Mouse (Mus musculus) layer of hippocampus, adult 9-11 months (tissue): ENCODE measurements around the gene Utp15.
A peak's percentile ranks its signal among the peaks of the same experiment; 100 is the strongest.

Experiments
- DNase-seq: peaks from one replicate; pipeline ENCODE4 v3.0.0; 2022

The Utp15 gene

DNA sequence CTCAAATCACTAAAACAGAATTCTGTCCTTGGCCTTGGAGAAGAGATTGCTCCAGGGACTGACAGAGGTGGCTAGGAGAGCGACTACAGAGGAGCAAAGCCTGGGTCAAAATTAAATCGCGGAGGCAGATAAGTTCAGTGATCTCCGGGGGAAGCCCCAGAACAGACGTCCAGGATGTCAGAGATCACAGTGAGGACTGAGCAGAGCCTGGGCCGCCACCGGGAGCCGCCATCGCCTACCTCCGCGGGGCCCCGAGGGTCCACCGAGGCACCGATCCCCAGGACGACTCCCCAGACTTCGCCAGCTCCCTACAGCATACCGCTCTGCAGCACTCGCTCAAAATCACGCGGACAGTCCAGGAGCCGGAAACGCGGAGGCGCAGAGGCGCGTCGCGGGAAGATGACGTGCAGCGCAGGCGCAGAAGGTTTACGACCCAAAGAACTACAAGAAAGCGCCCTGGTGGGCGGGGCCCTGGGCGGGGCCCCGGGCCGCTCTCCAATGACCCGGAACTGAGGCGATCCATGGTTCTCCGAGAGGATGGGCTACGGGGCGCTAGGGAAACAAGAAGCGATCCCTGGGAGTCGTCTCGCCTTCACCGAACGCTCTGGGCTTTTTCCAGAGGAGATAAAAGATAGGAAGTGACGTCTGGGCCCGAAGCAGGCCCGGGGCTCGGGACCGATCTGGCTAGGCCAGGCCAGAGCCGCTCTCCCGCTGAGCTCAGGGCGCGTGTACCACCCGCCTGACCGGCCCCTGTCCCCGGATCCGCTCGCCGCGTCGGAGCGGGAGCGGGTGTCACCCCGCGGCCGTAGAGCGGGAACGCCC, at the start of gene Utp15, which contains the start of gene Ankra2:
Gene Utp15 (minus strand): TSS at position 406 of the 822 bp plus-strand sequence.
Gene Ankra2 (plus strand): TSS at position 439 of the 822 bp plus-strand sequence.
- DNase-seq = peak; percentile 99

DNA sequence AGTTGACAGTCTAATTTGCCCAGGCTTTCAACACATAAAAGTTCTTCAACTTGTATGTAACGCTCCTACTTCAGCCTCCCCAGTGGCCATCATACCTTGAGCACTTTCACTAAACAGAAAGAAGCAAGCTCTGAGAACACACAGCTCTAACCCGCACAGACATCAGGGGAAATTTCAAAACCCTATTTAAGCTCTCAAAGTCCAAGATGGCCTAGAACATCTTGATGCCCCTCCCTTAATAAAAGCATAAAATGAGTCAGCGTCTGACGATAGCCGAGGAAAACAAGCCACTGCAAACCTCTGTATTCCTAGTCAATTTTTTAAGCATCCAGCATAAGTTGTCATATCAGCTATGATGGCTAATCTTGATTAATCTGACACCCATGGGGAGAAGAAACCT, 48.8 kb upstream of the Utp15 start:
- no peak for DNase-seq

DNA sequence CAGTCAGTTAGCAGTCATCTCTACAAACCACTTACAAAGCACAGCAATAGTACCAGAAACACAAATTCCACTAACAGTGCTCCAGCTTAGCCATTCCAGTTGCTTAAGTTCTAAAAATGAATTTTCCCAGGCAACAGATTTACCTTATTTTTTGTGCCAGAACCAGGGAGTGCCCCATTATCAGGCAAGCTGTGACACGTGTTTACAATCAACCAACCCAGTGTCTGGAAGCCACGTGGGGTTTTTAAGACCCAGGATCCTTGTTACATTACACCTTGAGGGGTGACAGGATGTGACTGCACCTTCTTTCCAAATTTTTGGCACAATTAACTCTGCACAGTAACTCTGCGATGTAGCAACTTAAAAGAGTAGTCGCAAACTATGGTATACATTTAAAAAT, 45.9 kb upstream of the Utp15 start:
- no peak for DNase-seq

DNA sequence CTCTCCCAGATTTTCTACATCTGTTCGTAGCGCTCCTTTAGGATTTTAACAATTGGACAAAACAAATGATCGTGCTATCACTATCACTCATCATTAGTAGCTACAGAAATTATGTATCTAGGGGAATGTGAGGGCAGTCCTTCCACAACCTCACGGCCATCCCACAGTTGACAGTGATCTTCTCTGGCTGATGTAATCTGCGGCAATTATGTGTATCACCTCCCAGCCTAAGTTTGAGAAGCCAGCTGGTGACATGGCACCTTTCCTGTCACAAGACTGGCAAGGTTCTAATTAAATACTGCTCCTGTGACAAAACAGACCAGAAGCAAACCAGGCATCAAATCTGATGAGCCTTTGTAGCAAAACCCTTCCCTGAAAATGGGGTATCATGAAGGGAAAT, 45.2 kb upstream of the Utp15 start:
- no peak for DNase-seq

DNA sequence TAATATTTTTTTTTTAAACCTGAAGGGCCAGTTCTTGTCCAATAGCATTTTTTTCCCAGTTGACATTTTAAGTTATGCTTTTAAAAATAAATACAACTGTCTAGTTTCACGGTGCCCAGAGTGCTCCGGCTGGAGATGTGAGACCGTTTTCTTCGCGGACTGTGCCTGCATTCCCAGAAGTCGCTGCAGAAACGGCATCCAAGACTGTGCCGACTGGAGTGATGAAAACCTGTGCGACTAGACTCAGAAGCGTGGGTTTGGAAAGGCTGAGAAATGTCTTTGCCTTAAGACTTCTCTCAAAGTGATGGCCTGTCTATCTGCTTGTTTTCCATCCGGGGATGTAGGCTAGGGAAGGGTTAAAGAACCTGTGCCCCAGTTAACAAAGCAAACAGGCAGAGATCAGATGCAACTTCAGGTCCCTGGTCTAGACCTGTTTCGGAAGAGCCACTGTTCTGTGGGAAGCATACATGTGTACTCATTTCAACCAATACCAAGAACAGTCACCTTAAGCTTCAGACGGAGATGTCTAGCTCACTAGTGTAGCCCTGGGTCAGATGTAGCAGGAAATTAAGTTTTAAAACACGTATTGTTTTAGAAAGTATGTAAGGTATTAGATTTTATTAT, 44.1 kb upstream of the Utp15 start:
- DNase-seq = no peak

DNA sequence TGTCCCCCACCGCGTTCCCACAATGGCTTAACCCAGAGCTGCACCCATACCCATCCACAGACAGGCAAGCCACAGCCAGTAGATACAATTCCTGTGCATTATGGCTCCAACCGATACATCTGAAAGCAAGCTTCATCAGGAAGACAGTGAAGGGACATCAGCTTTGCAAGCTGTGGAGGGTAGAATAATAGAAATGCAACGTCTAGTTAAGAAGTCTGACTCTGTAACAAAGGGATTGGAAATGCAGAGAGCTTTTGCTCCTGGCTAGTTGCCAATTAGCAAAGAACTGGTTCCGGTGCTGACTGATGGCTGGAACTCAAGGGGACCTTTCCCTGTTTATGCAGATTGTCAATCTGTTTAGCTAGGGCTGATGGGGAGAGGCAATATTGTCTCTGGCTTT, 43.6 kb upstream of the Utp15 start:
- DNase-seq = no peak

DNA sequence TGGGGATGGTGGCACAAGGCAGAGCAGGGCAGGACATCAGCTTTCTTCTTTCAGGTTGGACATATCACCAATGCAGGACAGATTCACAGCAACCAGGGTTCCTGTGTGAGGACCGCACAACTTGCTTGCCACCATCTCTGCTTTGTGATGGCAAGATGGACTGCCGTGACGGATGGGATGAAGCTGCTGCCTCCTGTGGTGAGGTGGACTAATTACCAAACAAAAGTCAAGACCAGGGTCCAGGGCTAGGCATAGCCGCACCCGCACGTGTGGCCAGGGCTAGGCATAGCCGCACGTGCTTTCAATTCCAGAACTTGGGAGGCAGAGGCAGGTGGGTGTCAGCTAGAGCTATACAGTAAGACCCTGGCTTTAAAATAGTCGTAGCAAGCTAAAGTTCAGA, 42.4 kb upstream of the Utp15 start:
- DNase-seq = no peak

DNA sequence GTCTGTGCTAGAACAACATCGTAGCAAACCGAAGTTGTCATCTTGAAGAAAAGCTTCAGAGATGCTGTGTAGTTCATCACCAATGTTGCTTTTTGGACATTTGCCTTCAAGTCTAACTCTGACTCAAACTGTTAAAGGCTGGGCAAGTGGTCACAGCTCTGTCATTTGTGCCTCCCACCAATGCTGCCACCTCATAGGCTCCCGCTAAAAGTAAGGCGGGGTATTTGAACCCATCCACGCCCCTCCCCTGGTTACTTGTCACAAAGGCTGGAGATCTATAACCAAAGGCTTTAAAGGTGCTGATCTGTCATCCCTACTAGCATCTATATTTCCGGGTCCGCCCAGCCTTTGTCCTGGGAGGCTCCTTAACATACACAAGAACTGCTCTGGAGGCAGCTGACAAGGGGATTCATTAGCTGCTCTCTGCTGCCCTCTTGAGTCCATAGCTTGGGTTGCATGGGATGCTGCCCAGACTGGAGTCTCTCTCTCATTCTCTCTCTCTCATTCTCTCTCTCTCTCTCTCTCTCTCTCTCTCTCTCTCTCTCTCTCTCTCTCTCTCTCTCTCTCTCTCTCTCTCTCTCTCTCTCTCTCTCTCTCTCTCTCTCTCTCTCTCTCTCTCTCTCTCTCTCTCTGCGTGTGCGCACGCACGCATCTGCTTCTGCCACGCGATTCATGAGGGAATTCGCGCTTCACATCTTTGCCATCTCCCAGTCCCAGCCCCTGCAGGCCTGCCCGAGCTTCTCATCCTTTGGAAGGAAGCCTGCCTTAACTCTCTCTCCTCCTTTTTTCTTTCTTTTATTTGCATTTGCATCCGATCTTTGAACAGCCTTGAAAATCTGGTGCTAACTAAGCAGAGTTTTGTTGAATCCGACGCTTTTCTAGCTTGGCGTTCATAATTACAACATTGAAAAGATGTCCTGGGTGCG, 36.3 kb upstream of the Utp15 start:
- peak; percentile 81 for DNase-seq

DNA sequence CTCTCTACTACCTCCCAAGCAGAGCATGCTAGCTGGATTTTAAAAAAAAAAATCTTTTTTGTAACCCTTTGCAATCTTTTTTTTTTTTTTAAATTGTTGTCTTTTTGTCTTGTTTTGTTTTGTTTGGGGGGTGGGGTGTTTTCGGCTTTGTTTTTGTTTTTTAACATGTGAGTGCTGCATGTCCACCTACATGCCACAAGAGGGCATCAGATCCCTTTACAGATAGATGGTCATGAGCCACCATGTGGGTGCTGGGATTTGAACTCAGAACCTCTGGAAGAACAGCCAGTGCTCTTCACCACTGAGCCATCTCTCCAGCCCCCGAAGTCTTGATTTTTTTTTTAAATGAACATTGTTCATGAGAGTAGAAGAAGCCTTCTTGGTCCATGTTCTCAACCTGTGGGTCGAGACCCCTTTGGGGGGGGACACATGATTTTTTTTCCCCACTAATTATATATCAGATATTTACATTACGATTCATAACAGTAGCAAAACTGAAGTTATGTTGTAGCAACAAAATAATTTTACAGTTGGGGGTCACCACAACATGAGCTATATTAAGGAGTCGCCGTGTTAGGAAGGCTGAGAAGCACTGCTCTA, 35.1 kb upstream of the Utp15 start:
- no peak for DNase-seq

DNA sequence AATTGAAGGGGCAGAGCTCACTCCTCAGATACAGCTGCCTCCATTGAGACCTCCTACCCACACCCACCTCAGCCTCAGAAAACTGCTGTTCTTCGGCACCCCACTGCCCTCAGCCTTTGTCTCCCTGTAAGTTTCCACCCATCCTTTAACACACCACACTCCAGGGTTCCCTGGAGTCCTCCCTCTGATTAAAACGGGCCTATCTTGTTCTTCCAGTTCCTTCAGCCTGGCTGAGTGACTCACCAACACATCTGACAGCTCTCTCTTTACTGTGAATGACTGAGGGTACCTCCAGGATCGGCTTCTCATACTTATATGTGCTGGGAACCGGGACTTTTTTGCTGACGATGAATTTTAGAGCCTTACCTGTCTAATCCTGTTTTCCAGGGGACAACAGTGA, 33.2 kb upstream of the Utp15 start:
- no peak for DNase-seq

DNA sequence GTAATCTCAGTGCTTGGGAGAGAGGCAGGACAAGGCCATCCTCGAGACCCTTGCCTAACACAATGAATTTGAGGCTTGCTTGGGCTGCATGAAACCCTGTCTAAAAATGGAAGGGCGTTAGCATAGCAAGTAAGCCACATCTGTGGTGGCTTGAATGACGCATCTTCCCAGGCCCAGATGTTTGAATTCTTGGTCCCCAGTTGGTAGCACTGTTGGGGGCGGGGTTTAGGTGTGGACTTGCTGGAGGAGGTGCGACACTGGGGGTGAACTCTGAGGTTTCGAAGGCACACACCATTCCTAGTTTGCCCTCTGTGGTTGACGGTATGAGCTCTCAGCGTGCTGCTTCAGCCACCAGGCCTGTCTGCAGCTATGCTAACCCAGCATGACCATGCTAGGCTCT, 28.9 kb upstream of the Utp15 start:
- DNase-seq = no peak

DNA sequence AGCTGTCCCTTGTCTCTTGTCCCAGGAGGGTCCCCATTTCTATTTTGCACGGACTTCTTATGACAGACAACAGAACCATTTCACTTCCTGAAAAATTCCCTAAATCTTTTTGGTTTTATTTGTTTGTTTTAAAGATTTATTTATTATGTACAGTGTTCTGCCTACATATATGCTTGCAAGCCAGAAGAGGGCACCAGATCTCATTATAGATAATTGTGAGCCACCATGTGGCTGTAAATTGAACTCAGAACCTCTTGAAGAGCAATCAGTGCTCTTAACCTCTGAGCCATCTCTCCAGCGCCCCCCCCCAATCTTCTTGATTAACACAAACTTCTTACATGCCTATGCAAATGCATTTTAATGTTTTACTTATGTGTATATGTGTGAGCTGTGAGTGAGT, 27.9 kb upstream of the Utp15 start:
- no peak for DNase-seq

DNA sequence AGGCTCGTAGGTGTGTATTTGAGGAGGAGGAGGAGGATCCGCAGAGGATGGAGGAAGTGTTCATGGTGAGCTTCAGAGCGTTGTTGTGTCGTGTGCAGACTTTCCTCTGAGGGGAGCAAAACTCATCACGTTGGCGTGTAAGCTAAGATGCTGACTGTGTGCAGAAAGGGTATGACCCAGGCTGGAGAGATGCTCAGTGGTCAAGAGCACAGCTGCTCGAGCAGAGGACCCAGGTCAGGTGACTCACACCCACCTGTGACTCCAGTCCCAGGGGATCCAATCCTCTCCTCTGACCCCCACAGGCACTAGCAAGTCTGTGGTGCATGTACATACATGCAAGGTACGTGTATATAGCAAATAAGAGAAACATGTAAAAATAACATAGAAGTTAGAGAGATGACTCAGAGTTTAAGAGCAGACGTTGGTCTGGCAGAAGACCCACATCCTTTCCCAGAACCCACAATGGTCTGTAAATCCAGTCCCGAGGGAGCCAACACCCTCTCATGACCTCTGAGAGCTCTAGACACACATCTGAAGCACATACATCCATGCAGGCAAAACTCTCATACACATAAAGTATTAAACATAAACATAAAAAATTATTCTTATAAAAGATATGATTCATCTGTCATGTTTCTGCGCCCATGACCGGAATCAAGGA, 18.3 kb upstream of the Utp15 start:
- no peak for DNase-seq

DNA sequence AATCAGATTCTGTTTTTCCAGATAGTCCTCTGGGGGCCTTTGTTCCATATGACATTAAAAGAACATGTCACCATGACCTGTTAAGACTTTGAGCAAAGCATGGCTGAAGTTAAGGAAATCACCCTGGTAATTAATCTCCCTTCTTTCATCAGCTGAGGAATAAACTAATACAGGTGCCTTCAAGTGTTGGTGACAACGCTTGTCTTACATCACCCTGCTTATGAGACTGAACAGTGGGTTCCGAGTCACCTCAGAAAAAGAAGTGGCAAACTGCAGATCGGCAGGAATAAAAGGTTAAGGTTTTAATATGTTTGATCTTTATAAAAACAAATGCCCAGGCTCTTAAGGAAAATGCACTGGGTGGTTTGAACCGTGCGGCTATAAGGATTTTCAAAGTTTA, 16.8 kb upstream of the Utp15 start, which contains the start of gene Gm21976:
Gene Gm21976 (plus strand): TSS at position 202 of the 400 bp plus-strand sequence.
- no peak for DNase-seq

DNA sequence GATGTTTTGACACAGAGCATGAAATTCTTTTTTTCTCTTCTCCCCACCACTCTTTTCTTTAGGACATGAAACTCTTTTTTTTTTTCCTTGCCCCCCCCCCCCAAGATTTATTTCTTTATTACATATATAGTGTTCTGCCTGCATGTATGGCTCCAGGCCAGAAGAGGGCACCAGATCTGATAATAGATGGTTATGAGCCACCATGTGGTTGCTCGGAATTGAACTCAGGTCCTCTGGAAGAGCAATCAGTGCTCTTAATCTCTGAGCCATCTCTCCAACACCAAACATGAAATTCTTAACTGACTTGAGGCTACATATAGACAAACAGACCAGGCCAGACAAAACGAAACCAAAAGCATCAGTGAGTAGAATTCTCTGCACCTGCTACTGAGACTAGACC, 14.7 kb upstream of the Utp15 start:
- DNase-seq = no peak

DNA sequence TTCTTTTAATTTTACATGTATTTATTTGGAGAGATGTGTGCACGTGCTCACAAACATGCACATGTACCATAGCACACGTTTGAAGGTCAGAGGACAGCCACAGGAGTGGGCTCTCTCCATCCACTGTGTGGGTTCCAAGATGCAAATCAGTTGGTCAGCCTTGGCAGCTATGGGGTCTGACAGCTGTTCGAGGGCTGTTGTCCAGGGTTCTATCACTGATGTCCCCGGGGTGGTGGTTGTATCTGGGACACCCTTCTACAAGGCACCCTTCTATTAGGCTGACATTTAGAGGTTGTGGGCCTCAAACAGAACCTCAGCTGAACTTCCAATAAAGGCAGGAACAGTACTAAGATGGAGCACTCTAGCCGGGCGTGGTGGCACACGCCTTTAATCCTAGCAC, 13.4 kb upstream of the Utp15 start:
- no peak for DNase-seq

DNA sequence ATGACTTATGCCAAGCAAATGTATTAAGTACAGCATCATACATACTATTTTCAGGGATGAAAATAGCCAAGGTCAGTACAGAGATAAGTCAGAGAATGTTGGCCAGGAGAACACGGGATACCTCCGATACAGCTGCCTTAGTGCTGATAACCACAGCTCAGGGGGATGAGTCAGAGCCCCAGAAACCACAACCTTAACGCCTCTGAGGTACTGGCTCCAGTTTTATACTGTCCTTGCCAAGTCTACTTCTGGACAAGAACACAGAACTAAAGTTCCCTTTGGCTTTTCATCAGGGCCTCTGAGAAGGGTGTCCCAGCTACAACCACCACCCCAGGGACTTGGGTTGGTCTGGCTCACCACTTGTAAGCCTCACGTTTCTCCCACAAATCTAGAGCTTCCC, 12.8 kb upstream of the Utp15 start:
- DNase-seq = no peak

DNA sequence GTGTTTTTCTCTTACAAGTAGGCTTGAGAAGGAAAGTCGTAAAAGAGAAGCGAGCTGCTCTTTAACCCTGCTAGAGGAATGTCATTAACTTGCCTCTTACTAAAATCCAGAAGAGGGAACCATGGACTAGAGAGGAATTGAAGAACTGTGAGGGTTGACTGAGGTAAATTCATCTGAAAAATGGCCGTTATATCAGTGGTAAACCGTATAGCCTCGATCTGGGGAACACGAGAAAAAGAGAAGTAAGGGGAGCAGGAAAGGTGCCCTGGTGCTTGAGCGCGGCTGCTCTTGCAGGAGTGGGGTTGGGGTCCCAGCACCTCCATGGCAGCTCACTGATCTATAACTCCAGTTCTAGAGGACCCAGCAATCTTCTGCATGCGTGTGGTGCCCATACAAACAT, 11.2 kb upstream of the Utp15 start:
- no peak for DNase-seq

DNA sequence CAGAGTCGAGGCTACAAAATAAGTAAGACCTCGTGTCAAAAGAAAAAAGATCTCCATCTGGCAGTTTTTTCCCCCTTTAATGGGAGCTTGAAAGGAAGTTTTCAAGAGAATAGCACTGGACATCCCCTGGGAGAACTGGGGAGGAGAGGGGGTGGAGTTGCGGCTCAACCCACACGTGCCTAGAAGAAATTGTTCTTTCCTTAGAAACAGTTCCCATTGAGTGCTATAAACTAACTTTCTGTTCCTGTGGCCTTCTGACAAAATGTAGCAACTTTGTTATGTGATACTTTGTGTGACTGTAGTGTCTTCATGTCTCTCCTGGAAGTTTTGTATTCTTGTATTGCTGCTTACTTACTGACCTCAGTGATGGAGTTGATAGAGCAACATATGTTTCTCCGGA, 1.3 kb upstream of the Utp15 start:
- DNase-seq = no peak

DNA sequence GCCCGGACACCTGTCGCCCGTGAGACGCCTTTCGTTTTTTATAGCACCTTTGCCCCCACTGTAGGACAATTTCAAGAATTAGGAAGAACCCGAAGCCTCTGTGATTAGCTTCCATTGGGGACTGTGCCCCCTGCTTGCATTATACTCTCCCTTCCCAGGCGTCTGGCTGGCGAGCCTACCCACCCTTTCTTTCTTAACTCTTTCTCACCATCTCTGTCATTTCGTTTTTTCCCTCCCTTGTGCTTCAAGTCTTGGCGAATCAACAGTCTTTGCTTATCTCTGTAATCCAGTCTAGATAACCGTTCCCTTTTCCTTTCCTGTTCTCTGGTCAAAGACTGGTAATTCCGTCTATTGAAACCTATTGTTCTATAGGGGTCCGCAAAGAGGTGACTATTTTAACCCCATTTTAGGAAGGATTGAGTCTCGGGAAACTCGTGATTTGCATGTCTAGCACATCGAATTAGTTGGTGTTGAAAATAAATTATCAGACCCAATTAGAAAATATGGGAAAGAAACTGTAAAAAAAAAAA, 682 bp upstream of the Utp15 start:
- no peak for DNase-seq

DNA sequence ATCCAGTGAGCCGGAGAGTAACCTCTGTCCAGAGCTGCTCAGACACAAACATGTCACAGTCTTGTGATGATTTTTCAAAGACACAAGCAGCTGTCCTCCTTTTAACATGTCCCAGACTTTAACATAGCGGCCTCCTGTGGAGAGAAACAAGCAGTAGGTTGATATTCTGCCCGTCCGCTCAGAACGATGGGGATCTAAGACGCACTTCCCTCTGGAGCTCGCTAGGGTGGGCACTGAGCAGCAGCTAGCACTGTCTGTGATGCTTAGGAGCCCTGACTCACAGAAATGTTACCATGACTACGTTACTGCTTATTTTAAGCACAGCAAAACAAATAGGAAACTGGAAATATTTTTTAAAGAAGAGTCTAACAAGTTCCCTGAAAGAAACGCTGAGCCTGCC, 7.9 kb downstream of the Utp15 start:
- peak; percentile 86 for DNase-seq

DNA sequence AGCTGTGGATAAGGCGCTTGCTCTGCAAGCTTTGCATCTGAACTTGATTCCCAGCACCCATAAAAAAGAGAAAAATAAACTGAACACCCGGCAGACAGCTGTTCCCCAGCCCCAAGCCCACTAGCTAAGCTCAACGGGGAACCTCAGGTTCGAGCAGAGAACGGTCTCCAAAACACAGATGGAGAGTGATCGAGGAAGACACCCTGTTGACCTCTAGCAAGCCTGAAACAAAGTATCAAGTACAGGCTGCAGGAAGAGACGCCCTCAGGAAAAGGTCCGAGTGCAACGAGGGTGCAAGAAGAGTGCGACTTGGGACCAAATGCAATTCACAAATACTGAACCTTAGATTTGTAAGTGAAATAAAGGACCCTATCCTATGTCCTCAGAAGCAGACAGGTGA, 13.2 kb downstream of the Utp15 start:
- DNase-seq = no peak
